Mouse (Mus musculus) liver, adult 2 months (tissue): ENCODE measurements around the gene Slc25a25.
A peak's percentile ranks its signal among the peaks of the same experiment; 100 is the strongest.

Experiments used
- CTCF ChIP-seq: fragments of 200-500 bp; IDR thresholded peaks from 2 replicates; pipeline ENCODE4 v1.5.1; 2011; ENCODE audit warnings: low read depth, low read length, control low read depth
- POLR2A ChIP-seq: fragments of 200-500 bp; IDR thresholded peaks from 2 replicates; pipeline ENCODE4 v1.6.1; 2011; ENCODE audit warnings: low read length, control low read depth; ENCODE audit not compliant: insufficient read depth; ENCODE audit errors: extremely low read depth

- no peak for TF ChIP-seq POLR2A
- 0 out of 2 replicates have a peak, but pooled peaks have one; percentile 3 for TF ChIP-seq CTCF
Observed at GRCm38 (mm10) chr2:32418430-32419151, 32.7 kb downstream of the Slc25a25 start.
